Mouse (Mus musculus) heart, embryonic 11.5 days (tissue): ENCODE results near the gene Apex2. TPM values are rescaled to one million over a fixed set of nuclear protein-coding genes. Genes with fewer than 3 reads are reported as not detected.

Source experiments
- ATAC-seq: fragments of 200-750 bp; cut with Nextera tagmentation; replicated peaks from 2 replicates; pipeline ENCODE4 v1.8.0; 2017; ENCODE audit warnings: moderate library complexity; ENCODE audit not compliant: insufficient number of reproducible peaks, low FRiP score, low TSS enrichment
- H3K27ac ChIP-seq: fragments of 300-500 bp; sonication (generic); 2 replicates; pipeline ENCODE4 v1.5.1; 2014; ENCODE audit warnings: mild to moderate bottlenecking, low read depth, low read length
- H3K27me3 ChIP-seq: fragments of 300-500 bp; sonication (generic); 2 replicates; pipeline ENCODE4 v1.6.1; 2014; ENCODE audit warnings: mild to moderate bottlenecking, low read length, mixed read lengths; ENCODE audit not compliant: control insufficient read depth, insufficient read depth
- H3K36me3 ChIP-seq: fragments of 300-500 bp; sonication (generic); 2 replicates; pipeline ENCODE4 v1.6.1; 2014; ENCODE audit warnings: mild to moderate bottlenecking, low read length, moderate library complexity, mixed read lengths; ENCODE audit not compliant: control insufficient read depth, insufficient read depth
- H3K4me1 ChIP-seq: fragments of 300-500 bp; sonication (generic); 2 replicates; pipeline ENCODE4 v1.6.1; 2014; ENCODE audit warnings: low read length; ENCODE audit not compliant: control insufficient read depth, insufficient read depth
- H3K4me2 ChIP-seq: fragments of 300-500 bp; sonication (generic); 2 replicates; pipeline ENCODE4 v1.6.1; 2014; ENCODE audit warnings: mild to moderate bottlenecking, moderate library complexity
- H3K4me3 ChIP-seq: fragments of 300-500 bp; sonication (generic); 2 replicates; pipeline ENCODE4 v1.5.1; 2014; ENCODE audit warnings: low read depth, low read length
- H3K9ac ChIP-seq: fragments of 300-500 bp; sonication (generic); 2 replicates; pipeline ENCODE4 v1.6.1; 2014; ENCODE audit warnings: mild to moderate bottlenecking, low read depth, low read length, moderate library complexity
- H3K9me3 ChIP-seq: fragments of 300-500 bp; sonication (generic); replicated peaks from 2 replicates; pipeline ENCODE4 v1.6.1; 2016; ENCODE audit warnings: low read length; ENCODE audit not compliant: control insufficient read depth
- WGBS: fragments of 180-500 bp; shearing (Covaris S2); extraction: QIAGEN DNeasy Blood & Tissue Kit; methylation state at CpG from one replicate; pipeline ENCODE4 v1.1.7; 2014; ENCODE audit not compliant: insufficient replicate concordance; 5-methylcytosine and 5-hydroxymethylcytosine counted together
- polyA plus RNA-seq: library from polyadenylated mRNA; unstranded; fragments of >200 nt; fragmentation: Nextera tagmentation; extraction: Ambion mirVana; gene quantifications from 2 replicates; pipeline ENCODE4 v1.2.1, GENCODE M21; 2014

Apex2 gene
- polyA plus RNA-seq, 1 experiment from 2014 or later, result 18.4 TPM

DNA sequence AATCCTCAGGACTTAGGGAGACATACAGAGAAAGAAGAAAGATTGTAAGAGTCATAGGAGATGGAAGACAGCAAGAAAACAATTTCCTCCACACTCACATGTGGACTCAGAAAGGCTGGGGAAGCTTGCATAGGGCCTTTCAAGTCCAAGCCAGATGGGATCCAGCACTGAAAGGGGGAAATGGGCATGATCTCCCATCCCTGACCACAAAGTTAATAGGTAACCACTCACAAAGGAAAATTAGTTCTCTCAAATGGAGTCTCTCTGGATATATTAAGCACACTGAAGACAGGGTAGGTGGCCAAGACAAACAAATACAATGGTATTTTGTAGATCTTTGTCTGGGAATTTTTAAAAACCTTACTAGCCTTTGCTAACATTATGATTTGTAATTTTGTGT is 7.7 kb downstream of the Apex2 start:
- Histone ChIP-seq H3K9ac (no peak overlapping the region), H3K4me3 (no peak overlapping the region), H3K27me3 (no peaks in the 10 kb centered on the region), H3K9me3 (no peaks in the 10 kb centered on the region), H3K4me2 (no peak overlapping the region), H3K4me1 (no peaks in the 10 kb centered on the region), H3K36me3 (no peaks in the 10 kb centered on the region), H3K27ac (no peak overlapping the region)
- no peak for ATAC-seq

DNA sequence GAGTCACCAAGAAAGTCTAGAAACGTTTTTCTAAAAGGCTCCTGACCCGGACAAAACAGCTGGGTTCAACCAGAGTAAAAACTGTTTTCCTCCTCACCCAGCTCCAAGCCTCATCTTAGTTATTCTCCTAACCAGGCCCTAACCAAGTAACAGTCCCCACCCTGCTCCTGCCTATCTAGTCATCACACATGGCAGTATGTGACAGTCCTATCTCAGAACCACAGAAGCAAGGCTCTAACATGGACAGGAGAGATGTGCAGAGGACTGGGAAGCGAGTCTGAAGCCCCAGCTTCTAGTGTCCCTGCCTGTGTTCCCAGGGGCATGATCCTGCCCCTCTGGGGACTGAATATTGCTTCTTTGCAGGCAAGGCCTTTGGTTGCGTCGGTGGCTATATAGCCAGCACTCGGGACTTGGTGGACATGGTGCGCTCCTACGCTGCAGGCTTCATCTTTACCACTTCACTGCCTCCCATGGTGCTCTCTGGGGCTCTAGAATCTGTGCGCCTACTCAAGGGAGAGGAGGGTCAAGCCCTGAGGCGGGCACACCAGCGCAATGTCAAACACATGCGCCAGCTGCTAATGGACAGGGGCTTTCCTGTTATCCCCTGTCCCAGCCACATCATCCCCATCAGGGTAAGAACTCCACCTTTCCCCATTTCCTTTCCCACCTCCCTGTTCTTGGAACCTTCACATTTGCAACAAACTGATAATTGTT is 24.9 kb downstream of the Apex2 start:
- Histone ChIP-seq H3K9me3 (no peaks in the 10 kb centered on the region), H3K36me3 (no peaks in the 10 kb centered on the region), H3K4me3 (no peak overlapping the region), H3K4me2 (no peak overlapping the region), H3K4me1 (no peaks in the 10 kb centered on the region), H3K27ac (peak overlapping the region; percentile 4; the same call in 1 of the 2 replicates), H3K27me3 (no peaks in the 10 kb centered on the region), H3K9ac (no peak overlapping the region)
- peak; percentile 89 for ATAC-seq
- WGBS, result 80% methylated on average over 12 of the region's 12 CpGs

DNA sequence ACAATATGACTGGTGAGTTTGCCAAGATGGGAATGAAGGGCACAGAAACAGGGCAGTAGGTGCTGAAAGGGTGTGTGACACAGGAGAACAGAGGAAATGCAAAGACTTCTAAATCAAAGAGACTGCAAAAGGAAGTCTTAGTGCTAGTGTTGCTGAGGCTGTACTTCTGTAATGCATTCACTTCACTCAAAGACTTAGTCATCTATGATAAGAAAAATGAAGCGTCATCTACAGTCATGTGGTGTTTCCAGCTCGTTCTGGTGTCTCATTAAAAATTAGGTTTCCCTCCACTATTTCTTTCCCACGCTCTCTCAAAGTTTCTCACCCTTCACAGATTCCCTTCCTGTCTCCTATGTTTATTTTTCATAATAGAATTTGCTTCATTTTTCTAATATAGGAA is 35.6 kb downstream of the Apex2 start:
- Histone ChIP-seq H3K27me3 (no peaks in the 10 kb centered on the region), H3K9me3 (no peaks in the 10 kb centered on the region), H3K36me3 (no peaks in the 10 kb centered on the region), H3K4me3 (no peak overlapping the region), H3K27ac (no peak overlapping the region), H3K4me2 (no peak overlapping the region), H3K9ac (no peak overlapping the region), H3K4me1 (no peaks in the 10 kb centered on the region)
- WGBS, result 67% methylated on average over 3 of the region's 3 CpGs
- no peak for ATAC-seq

DNA sequence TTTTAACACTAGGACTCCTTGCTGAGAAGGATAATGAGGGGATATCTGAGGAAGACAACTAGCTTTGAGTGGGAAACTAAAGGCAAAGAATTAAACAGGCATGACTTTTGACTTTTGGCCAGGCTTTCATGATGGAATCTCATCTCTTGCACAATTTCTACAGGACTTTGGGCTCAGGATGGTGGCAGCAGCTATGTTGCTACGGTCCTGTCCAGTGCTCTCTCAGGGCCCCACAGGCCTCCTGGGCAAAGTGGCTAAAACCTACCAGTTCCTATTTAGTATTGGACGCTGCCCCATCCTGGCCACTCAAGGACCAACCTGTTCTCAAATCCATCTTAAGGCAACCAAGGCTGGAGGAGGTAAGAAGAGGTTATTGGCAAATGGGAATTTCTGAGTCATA is 37.7 kb downstream of the Apex2 start:
- ATAC-seq, result no peak
- H3K4me3 ChIP-seq, result no peak overlapping the region
- WGBS, result 83% methylated on average over 2 of the region's 2 CpGs
- H3K9ac ChIP-seq, result no peak overlapping the region
- H3K27ac ChIP-seq, result no peak overlapping the region
- peak overlapping the region; percentile 27; the same call in 1 of the 2 replicates for H3K4me2 ChIP-seq
- H3K4me1 ChIP-seq, result no peaks in the 10 kb centered on the region
- H3K9me3 ChIP-seq, result no peaks in the 10 kb centered on the region
- no peaks in the 10 kb centered on the region for H3K36me3 ChIP-seq
- no peaks in the 10 kb centered on the region for H3K27me3 ChIP-seq

DNA sequence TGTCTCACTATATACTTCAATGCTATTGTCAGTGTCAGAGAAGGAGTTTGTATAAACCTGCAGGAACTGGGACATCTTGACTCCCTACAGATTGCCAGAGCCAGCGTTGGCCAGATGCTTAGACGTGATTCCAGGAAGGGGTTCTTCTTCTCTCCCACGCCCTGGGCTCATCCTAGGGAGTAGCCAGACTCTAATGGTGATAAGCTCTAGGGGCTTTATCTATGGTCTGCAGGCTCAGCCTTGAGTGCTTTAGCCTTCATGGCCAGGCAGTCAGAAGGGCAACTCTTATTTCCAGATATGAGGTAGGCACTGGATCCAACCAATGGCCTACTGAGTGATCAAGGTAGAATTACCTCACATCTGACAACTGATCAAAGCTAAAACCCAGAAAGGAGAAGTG is 40.0 kb downstream of the Apex2 start:
- WGBS, result 47% methylated on average over 3 of the region's 3 CpGs
- no peaks in the 10 kb centered on the region for H3K36me3 ChIP-seq
- H3K27ac ChIP-seq, result peak overlapping the region; percentile 59; the same call in 1 of the 2 replicates
- H3K4me1 ChIP-seq, result no peaks in the 10 kb centered on the region
- no peak overlapping the region; the same call in 1 of the 2 replicates for H3K4me2 ChIP-seq
- no peaks in the 10 kb centered on the region for H3K9me3 ChIP-seq
- ATAC-seq, result peak; percentile 92
- H3K9ac ChIP-seq, result no peak overlapping the region
- H3K27me3 ChIP-seq, result no peaks in the 10 kb centered on the region
- no peak overlapping the region; the same call in 1 of the 2 replicates for H3K4me3 ChIP-seq

DNA sequence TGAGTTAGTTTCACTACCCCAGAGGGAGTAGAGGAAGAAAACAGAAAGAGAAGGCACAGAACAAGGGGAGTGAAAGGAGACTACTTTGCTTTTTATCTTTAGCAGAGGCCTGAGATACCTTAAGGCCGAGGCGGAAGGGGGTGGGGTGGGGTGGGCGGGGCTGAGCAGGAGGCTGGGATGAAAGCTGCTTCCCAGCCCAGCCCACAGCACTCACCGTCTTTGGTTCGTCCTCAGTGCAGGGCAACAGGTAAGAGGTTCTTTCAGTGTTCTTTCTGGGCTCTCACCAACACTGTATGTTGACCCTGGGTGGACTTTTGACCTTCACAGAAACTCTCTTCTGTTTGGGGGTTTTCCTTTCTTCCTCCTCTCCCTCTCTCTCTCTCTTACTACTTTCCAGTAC is 42.4 kb downstream of the Apex2 start, which contains the start of gene Alas2:
TSS of gene Alas2 (plus strand) at position 137 of the 400 bp plus-strand sequence.
- Histone ChIP-seq H3K4me1 (no peaks in the 10 kb centered on the region), H3K4me2 (peak within 1 kb of the TSS; percentile 24; the same call in 1 of the 2 replicates), H3K9ac (peak within 1 kb of the TSS; percentile 65), H3K9me3 (no peaks in the 10 kb centered on the region), H3K27ac (peak within 1 kb of the TSS; percentile 59; the same call in 1 of the 2 replicates), H3K4me3 (peak within 1 kb of the TSS; percentile 10; the same call in 1 of the 2 replicates), H3K27me3 (no peaks in the 10 kb centered on the region), H3K36me3 (no peaks in the 10 kb centered on the region)
- 13% methylated on average over 5 of the region's 5 CpGs for whole genome bisulfite sequencing
- ATAC-seq, result peak; percentile 69; the same call in 1 of the 2 replicates

DNA sequence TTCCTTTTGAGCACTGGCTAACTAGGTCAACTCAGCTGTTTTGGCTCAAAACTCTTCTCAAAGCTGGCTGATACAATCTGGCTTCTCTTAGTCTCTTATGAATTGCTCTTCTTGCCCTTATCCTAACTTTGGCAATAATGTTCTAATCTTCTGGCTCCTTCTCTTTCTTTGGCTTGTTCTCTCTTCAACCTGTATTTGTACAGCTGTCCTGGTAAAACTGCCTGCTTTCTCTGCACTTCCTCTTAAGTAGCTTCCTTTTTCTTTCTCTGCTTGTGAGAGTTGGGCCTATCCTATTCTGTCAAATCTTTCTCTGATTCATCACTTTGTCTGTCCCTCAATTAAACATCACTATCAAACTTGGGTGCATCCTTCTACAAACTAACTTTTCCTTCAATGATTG is 48.0 kb downstream of the Apex2 start:
- no peak overlapping the region for H3K9ac ChIP-seq
- no peak overlapping the region for H3K4me2 ChIP-seq
- ATAC-seq, result no peak
- H3K27me3 ChIP-seq, result no peaks in the 10 kb centered on the region
- no peaks in the 10 kb centered on the region for H3K4me1 ChIP-seq
- H3K27ac ChIP-seq, result no peak overlapping the region
- no peaks in the 10 kb centered on the region for H3K36me3 ChIP-seq
- H3K4me3 ChIP-seq, result no peak overlapping the region
- H3K9me3 ChIP-seq, result no peaks in the 10 kb centered on the region

DNA sequence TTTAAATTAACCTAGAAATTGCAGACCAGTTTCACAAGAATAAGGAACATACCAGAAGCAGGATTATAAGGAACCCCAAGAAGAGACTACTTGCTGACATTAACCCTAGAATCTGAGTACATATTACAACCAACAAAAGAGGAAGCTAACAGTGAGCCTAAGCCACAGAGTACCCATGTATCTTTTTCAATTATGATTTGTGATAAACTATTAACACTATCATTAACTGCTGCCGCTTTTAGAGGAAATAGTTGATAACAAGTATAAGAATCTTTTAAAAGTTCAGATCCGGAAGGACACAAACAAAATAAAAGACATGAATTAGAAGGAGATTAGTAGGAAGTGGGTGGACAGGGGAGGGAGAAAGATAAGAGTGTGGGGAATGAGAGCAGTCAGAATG is 49.6 kb downstream of the Apex2 start:
- Histone ChIP-seq H3K36me3 (no peaks in the 10 kb centered on the region), H3K4me2 (no peak overlapping the region), H3K27me3 (no peaks in the 10 kb centered on the region), H3K9ac (no peak overlapping the region), H3K4me3 (no peak overlapping the region), H3K9me3 (no peaks in the 10 kb centered on the region), H3K27ac (no peak overlapping the region), H3K4me1 (no peaks in the 10 kb centered on the region)
- 55% methylated on average over 2 of the region's 2 CpGs for WGBS
- ATAC-seq, result no peak

DNA sequence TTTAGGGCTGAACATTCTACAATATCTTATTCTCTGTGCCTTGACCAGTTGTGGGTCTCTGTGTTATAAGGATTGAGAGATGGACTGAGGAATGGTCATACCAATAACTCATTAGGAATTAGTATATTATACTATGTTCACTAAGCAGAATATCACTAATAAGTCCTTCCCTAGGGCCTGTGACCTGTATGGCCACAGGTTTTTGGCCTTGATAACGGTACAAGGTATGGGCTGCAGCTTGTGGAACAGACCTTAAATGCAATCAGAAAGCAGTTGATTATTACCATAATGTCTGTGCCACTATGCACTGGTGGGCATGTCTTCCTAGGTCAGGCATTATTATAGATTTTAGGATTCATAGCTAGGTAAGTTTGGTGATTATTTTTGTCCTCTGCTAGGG is 73.2 kb downstream of the Apex2 start:
- no peak for ATAC-seq

More for the DNA sequence above, 73.2 kb downstream of the Apex2 start:
- 75% methylated on average over 1 of the region's 1 CpGs for WGBS
- no peaks in the 10 kb centered on the region for H3K27me3 ChIP-seq
- no peak overlapping the region for H3K4me3 ChIP-seq
- H3K27ac ChIP-seq, result no peak overlapping the region
- H3K9ac ChIP-seq, result no peak overlapping the region
- no peaks in the 10 kb centered on the region for H3K4me1 ChIP-seq
- H3K4me2 ChIP-seq, result no peak overlapping the region
- H3K36me3 ChIP-seq, result no peaks in the 10 kb centered on the region; the same call in 1 of the 2 replicates
- H3K9me3 ChIP-seq, result no peaks in the 10 kb centered on the region
